Mouse (Mus musculus): ENCODE results near the gene Tns1. TPM values are rescaled to one million over a fixed set of nuclear protein-coding genes. Genes with fewer than 3 reads are reported as not detected.

Tns1 gene
- polyA plus RNA-seq, 1 experiment = 117 TPM

GRCm38 (mm10) chr1:73940491-73941204 lies 183.6 kb downstream of the Tns1 start:
- DNase-seq = peak; percentile 44
- H3K36me3 ChIP-seq (ENCODE audit: control insufficient read depth, insufficient read depth, low read length) = no peaks in the 10 kb centered on the region

DNA sequence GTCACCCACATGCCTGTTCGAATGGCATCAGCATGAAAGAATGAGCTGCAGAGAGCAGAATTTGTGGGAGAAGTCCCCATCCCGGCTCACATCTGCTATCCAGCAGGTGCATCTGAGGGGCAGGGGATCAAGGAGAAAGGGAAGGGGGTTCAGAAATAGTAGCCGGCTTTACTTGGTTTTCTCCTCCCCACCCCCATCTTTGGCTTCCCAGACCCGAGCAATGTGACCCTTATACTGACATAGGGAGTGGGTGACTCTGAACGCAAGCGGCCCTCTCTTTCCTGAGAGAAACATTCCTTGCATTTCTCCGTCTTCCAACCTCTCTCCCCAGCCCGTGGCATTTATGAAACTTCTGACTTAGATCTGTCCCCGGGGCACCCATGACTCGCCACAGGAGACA lies 185.7 kb downstream of the Tns1 start:
- Histone ChIP-seq H3K36me3 (ENCODE audit: control insufficient read depth, insufficient read depth, low read length) (no peaks in the 10 kb centered on the region), H3K27ac (ENCODE audit: control insufficient read depth, insufficient read depth, low read length) (no peak overlapping the region), H3K4me3 (ENCODE audit: control insufficient read depth, insufficient read depth, low read length) (no peak overlapping the region), H3K4me1 (replicated peaks; ENCODE audit: control insufficient read depth, insufficient read depth, low read length) (peaks cover 41% of the 10 kb centered on the region), H3K27me3 (ENCODE audit: control insufficient read depth, insufficient read depth, low read length) (no peaks in the 10 kb centered on the region)
- TF ChIP-seq POLR2A (IDR thresholded peaks at IDR 0.05; ENCODE audit: control insufficient read depth, extremely low read depth, insufficient read depth, low read length, poor library complexity) (no peak), CTCF (IDR thresholded peaks at IDR 0.05; ENCODE audit: borderline replicate concordance, control insufficient read depth, extremely low read depth, insufficient read depth, low read length, poor library complexity) (no peak)
- WGBS = 93% methylated on average over 10 of the region's 10 CpGs
- no peak for DNase-seq

More at GRCm38 (mm10) chr1:73940491-73941204, 183.6 kb downstream of the Tns1 start:
- no peak for TF ChIP-seq CTCF (IDR thresholded peaks at IDR 0.05; ENCODE audit: borderline replicate concordance, control insufficient read depth, extremely low read depth, insufficient read depth, low read length, poor library complexity)
- Histone ChIP-seq H3K27me3 (ENCODE audit: control insufficient read depth, insufficient read depth, low read length) (no peaks in the 10 kb centered on the region), H3K27ac (ENCODE audit: control insufficient read depth, insufficient read depth, low read length) (no peak overlapping the region), H3K4me3 (ENCODE audit: control insufficient read depth, insufficient read depth, low read length) (no peak overlapping the region), H3K4me1 (replicated peaks; ENCODE audit: control insufficient read depth, insufficient read depth, low read length) (peaks cover 33% of the 10 kb centered on the region)
- WGBS = 60% methylated on average over 9 of the region's 9 CpGs

DNA sequence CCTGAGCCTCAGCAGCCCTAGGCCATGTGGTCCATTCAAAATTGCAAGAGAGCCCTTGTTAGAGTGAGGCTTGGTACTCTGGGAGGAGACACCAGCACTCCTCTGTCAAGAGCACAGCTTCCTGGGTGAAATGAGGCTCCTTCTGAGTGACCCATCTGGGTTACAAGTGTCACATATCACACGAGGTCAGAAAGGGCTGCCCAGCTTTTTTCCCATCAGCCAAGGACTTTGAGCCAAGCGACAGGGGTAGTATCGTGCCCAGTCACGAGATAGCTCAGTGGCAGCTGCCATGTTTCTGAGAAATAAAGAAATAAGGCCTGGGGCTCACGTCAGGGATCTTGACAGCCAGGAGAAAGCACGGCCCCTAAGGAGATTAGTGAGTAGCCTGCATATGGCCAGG lies 186.4 kb downstream of the Tns1 start:
- TF ChIP-seq POLR2A (IDR thresholded peaks at IDR 0.05; ENCODE audit: control insufficient read depth, extremely low read depth, insufficient read depth, low read length, poor library complexity) (no peak), CTCF (IDR thresholded peaks at IDR 0.05; ENCODE audit: borderline replicate concordance, control insufficient read depth, extremely low read depth, insufficient read depth, low read length, poor library complexity) (no peak)
- no peak for DNase-seq
- Histone ChIP-seq H3K36me3 (ENCODE audit: control insufficient read depth, insufficient read depth, low read length) (no peaks in the 10 kb centered on the region), H3K4me3 (ENCODE audit: control insufficient read depth, insufficient read depth, low read length) (no peak overlapping the region), H3K27me3 (ENCODE audit: control insufficient read depth, insufficient read depth, low read length) (no peaks in the 10 kb centered on the region), H3K4me1 (replicated peaks; ENCODE audit: control insufficient read depth, insufficient read depth, low read length) (peaks cover 41% of the 10 kb centered on the region), H3K27ac (ENCODE audit: control insufficient read depth, insufficient read depth, low read length) (no peak overlapping the region)
- whole genome bisulfite sequencing = 88% methylated on average over 6 of the region's 6 CpGs

- WGBS = 21% methylated on average over 3 of the region's 3 CpGs
- H3K36me3 ChIP-seq (ENCODE audit: control insufficient read depth, insufficient read depth, low read length) = no peaks in the 10 kb centered on the region
- no peak overlapping the region for H3K4me3 ChIP-seq (ENCODE audit: control insufficient read depth, insufficient read depth, low read length)
- no peak for TF ChIP-seq CTCF (IDR thresholded peaks at IDR 0.05; ENCODE audit: borderline replicate concordance, control insufficient read depth, extremely low read depth, insufficient read depth, low read length, poor library complexity)
- no peak for TF ChIP-seq POLR2A (IDR thresholded peaks at IDR 0.05; ENCODE audit: control insufficient read depth, extremely low read depth, insufficient read depth, low read length, poor library complexity)
- no peak for DNase-seq
- H3K27me3 ChIP-seq (ENCODE audit: control insufficient read depth, insufficient read depth, low read length) = no peaks in the 10 kb centered on the region
- peaks cover 37% of the 10 kb centered on the region for H3K4me1 ChIP-seq (replicated peaks; ENCODE audit: control insufficient read depth, insufficient read depth, low read length)
- no peak overlapping the region for H3K27ac ChIP-seq (ENCODE audit: control insufficient read depth, insufficient read depth, low read length)
These were observed 187.7 kb downstream of the Tns1 start for GRCm38 (mm10) chr1:73936537-73936936.

GRCm38 (mm10) chr1:73935442-73936080 lies 188.7 kb downstream of the Tns1 start:
- Histone ChIP-seq H3K4me1 (replicated peaks; ENCODE audit: control insufficient read depth, insufficient read depth, low read length) (peaks cover 31% of the 10 kb centered on the region), H3K4me3 (ENCODE audit: control insufficient read depth, insufficient read depth, low read length) (no peak overlapping the region), H3K27ac (ENCODE audit: control insufficient read depth, insufficient read depth, low read length) (0 out of 2 replicates have a peak overlapping the region, but pooled peaks have one; percentile 1), H3K36me3 (ENCODE audit: control insufficient read depth, insufficient read depth, low read length) (no peaks in the 10 kb centered on the region), H3K27me3 (ENCODE audit: control insufficient read depth, insufficient read depth, low read length) (no peaks in the 10 kb centered on the region)
- WGBS = 66% methylated on average over 4 of the region's 4 CpGs
- no peak for DNase-seq
- TF ChIP-seq POLR2A (IDR thresholded peaks at IDR 0.05; ENCODE audit: control insufficient read depth, extremely low read depth, insufficient read depth, low read length, poor library complexity) (no peak), CTCF (IDR thresholded peaks at IDR 0.05; ENCODE audit: borderline replicate concordance, control insufficient read depth, extremely low read depth, insufficient read depth, low read length, poor library complexity) (no peak)

DNA sequence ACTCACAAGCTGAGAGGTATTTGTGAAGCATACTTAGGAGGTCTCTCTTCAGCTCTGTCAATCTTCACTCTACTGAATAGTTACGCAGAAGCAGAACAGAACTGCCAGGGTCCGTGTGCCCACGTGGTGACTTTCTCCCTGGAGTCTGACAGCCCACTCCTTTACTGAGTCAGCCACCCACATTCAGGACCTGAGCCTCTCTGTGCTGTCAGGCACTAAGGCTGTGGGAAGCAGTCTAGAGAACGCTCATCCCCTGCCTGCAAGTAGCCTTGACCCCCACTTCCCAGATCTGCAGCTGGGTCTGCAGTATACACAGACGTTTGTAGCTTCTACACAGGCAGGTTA lies 191.1 kb downstream of the Tns1 start:
- no peak overlapping the region for H3K27ac ChIP-seq (ENCODE audit: control insufficient read depth, insufficient read depth, low read length)
- H3K4me1 ChIP-seq (replicated peaks; ENCODE audit: control insufficient read depth, insufficient read depth, low read length) = peaks cover 32% of the 10 kb centered on the region
- H3K36me3 ChIP-seq (ENCODE audit: control insufficient read depth, insufficient read depth, low read length) = no peaks in the 10 kb centered on the region
- H3K27me3 ChIP-seq (ENCODE audit: control insufficient read depth, insufficient read depth, low read length) = no peaks in the 10 kb centered on the region
- 92% methylated on average over 5 of the region's 5 CpGs for WGBS
- H3K4me3 ChIP-seq (ENCODE audit: control insufficient read depth, insufficient read depth, low read length) = no peak overlapping the region
- DNase-seq = no peak
- TF ChIP-seq CTCF (IDR thresholded peaks at IDR 0.05; ENCODE audit: borderline replicate concordance, control insufficient read depth, extremely low read depth, insufficient read depth, low read length, poor library complexity) (no peak), POLR2A (IDR thresholded peaks at IDR 0.05; ENCODE audit: control insufficient read depth, extremely low read depth, insufficient read depth, low read length, poor library complexity) (no peak)
